Mouse (Mus musculus) testis, adult 2 months (tissue): Measurements from ENCODE around the gene Krt16.

Experiments
- CTCF ChIP-seq: fragments of 200-500 bp; IDR thresholded peaks from 2 replicates; pipeline ENCODE4 v1.5.1; 2012; ENCODE audit warnings: low read depth, mild to moderate bottlenecking, inconsistent platforms, low read length, moderate library complexity; ENCODE audit not compliant: control insufficient read depth, insufficient read depth, insufficient replicate concordance
- POLR2A ChIP-seq: fragments of 200-500 bp; IDR thresholded peaks from 2 replicates; pipeline ENCODE4 v1.6.1; 2012; ENCODE audit warnings: low read depth, mild to moderate bottlenecking, inconsistent platforms, low read length, moderate library complexity; ENCODE audit not compliant: control insufficient read depth

- TF ChIP-seq CTCF (no peak), POLR2A (no peak)
Observed at GRCm38 (mm10) chr11:100292884-100293283, 44.2 kb upstream of the Krt16 start.
